Mouse (Mus musculus): ENCODE results near the gene Rbm19. TPM values are rescaled to one million over a fixed set of nuclear protein-coding genes. Genes with fewer than 3 reads are reported as not detected.

Rbm19 gene
- polyA plus RNA-seq, 1 experiment from 2014 or later = 15.6 TPM

DNA sequence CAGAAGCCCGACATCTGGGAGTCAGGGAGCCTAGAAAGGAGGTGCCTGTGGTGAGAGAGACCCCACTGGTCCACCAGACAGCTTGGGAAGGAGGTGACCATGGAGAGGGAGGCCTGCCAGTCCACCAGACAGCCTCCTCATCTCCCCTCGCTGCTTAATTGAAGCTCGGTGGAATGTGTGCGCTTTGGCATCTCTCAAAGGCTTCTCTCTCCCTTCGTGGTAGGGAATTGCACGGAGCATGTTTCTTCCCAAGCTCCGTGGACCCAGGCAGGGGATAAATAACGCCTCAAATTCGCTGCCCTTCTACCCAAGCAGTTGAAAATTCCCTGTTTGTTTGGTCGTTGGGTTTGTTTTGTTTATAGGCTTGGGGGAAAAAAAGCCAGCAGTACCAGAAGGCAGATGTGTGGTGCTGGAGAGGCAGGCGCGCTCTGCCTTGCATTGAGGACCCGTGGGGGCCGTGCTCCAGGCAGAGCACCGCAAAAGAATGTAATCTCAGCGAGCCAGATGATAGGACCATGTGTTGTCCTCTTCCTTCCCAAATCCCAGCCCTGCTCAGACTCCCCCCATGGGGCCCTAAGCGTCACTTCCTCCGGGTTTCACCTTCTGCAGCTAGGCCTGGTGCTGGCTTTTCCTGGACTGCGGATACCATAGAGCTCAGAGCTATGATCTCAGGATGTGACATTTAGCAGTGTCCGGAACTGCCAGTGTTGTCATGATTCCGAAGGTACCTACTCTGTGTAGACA, 40.1 kb downstream of the Rbm19 start:
- Histone ChIP-seq H3K4me3 (ENCODE audit: control insufficient read depth in 1 of 2, insufficient read depth in 1 of 2, low read depth in 1 of 2, low read length in 2 of 2) (no peak overlapping the region), H3K4me2 (ENCODE audit: low read length) (peak overlapping the region; percentile 8; the same call in 1 of the 2 replicates), H3K9me3 (ENCODE audit: control insufficient read depth, low read length) (no peaks in the 10 kb centered on the region), H3K27ac (replicated peaks in 1 of 2; ENCODE audit: control insufficient read depth in 1 of 2, insufficient read depth in 1 of 2, low read depth in 2 of 2, low read length in 2 of 2) (0 out of 4 replicates have a peak overlapping the region, but pooled peaks of 1 of the 2 experiments have one; percentile 14), H3K9ac (ENCODE audit: low read length) (no peak overlapping the region), H3K4me1 (ENCODE audit: control insufficient read depth in 2 of 2, insufficient read depth in 2 of 2, low read length in 2 of 2) (peaks cover 10 to 15% of the 10 kb centered on the region in 2 experiments; a peak in 3 of 4 replicates), H3K36me3 (ENCODE audit: control insufficient read depth, insufficient read depth, low read length) (0 out of 2 replicates have a peak, but pooled peaks cover 14% of the 10 kb centered on the region), H3K27me3 (ENCODE audit: control insufficient read depth, insufficient read depth, low read length) (no peaks in the 10 kb centered on the region)
- WGBS = 44% methylated on average over 21 of the region's 21 CpGs
- ATAC-seq (ENCODE audit: insufficient number of reproducible peaks, insufficient read depth, low FRiP score, low read depth) = peak; percentile 56

DNA sequence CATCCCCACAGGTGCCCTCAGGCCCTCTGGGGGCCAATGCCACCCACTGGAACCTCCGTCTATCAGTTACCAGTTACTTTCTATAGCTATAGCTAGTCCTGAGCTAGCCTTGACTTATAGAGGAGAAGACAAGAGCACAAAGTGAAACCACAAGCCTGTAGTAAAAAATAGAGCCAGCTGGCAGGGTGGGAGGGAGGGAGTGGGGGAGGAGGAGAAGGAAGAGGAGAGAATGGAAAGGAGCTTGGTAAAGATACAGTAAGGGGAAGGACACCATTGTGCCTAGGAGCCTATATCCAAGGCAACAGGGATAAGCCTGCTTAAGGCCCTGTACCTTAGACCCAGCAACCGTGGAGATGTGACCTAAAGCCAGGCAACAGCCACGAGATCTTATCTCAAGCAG, 40.9 kb downstream of the Rbm19 start:
- Histone ChIP-seq H3K27ac (replicated peaks in 1 of 2; ENCODE audit: control insufficient read depth in 1 of 2, insufficient read depth in 1 of 2, low read depth in 2 of 2, low read length in 2 of 2) (0 out of 4 replicates have a peak overlapping the region, but pooled peaks of 1 of the 2 experiments have one; percentile 6), H3K9me3 (ENCODE audit: control insufficient read depth, low read length) (no peaks in the 10 kb centered on the region), H3K4me3 (ENCODE audit: control insufficient read depth in 1 of 2, insufficient read depth in 1 of 2, low read depth in 1 of 2, low read length in 2 of 2) (no peak overlapping the region)

DNA sequence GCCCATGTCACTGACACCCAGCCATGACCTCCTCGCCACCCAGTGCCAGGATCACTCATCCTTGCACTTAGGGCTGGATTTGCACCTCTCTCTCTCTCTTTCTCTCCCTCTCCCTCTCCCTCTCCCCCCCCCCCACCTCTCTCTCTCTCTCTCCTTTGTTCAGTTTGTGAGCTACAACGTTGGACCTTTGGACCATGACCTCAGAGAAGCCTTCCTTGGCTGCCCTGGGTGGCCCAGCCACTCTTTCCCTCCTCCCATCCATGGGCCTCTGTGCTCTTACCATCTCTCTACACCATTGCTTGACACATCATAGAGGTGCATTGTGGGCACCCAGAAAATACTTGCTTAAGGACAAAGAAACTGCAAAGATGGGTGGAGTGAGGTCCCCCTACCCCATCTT, 42.2 kb downstream of the Rbm19 start:
- no peak overlapping the region for H3K27ac ChIP-seq (replicated peaks in 1 of 2; ENCODE audit: control insufficient read depth in 1 of 2, insufficient read depth in 1 of 2, low read depth in 2 of 2, low read length in 2 of 2)

More for the DNA sequence above, 40.9 kb downstream of the Rbm19 start:
- H3K4me1 ChIP-seq (ENCODE audit: control insufficient read depth in 2 of 2, insufficient read depth in 2 of 2, low read length in 2 of 2) = peaks cover 10 to 15% of the 10 kb centered on the region in 2 experiments; a peak in 3 of 4 replicates
- 66% methylated on average over 3 of the region's 3 CpGs for WGBS
- no peak for ATAC-seq (ENCODE audit: insufficient number of reproducible peaks, insufficient read depth, low FRiP score, low read depth)
- no peaks in the 10 kb centered on the region for H3K27me3 ChIP-seq (ENCODE audit: control insufficient read depth, insufficient read depth, low read length)
- 0 out of 2 replicates have a peak, but pooled peaks cover 7% of the 10 kb centered on the region for H3K36me3 ChIP-seq (ENCODE audit: control insufficient read depth, insufficient read depth, low read length)
- no peak overlapping the region for H3K9ac ChIP-seq (ENCODE audit: low read length)
- peak overlapping the region; percentile 8; the same call in 1 of the 2 replicates for H3K4me2 ChIP-seq (ENCODE audit: low read length)

GRCm38 (mm10) chr5:120160923-120161658, 44.8 kb downstream of the Rbm19 start:
- H3K4me2 ChIP-seq (ENCODE audit: low read length) = no peak overlapping the region
- no peak overlapping the region for H3K27ac ChIP-seq (replicated peaks in 1 of 2; ENCODE audit: control insufficient read depth in 1 of 2, insufficient read depth in 1 of 2, low read depth in 2 of 2, low read length in 2 of 2)
- no peaks in the 10 kb centered on the region for H3K27me3 ChIP-seq (ENCODE audit: control insufficient read depth, insufficient read depth, low read length)
- no peaks in the 10 kb centered on the region for H3K36me3 ChIP-seq (ENCODE audit: control insufficient read depth, insufficient read depth, low read length)
- no peak overlapping the region for H3K9ac ChIP-seq (ENCODE audit: low read length)
- H3K9me3 ChIP-seq (ENCODE audit: control insufficient read depth, low read length) = no peaks in the 10 kb centered on the region
- H3K4me1 ChIP-seq (ENCODE audit: control insufficient read depth in 2 of 2, insufficient read depth in 2 of 2, low read length in 2 of 2) = peaks cover 8 to 14% of the 10 kb centered on the region in 2 experiments; a peak in 3 of 4 replicates
- H3K4me3 ChIP-seq (ENCODE audit: control insufficient read depth in 1 of 2, insufficient read depth in 1 of 2, low read depth in 1 of 2, low read length in 2 of 2) = no peak overlapping the region
- 89% methylated on average over 8 of the region's 8 CpGs for WGBS
- no peak for ATAC-seq (ENCODE audit: insufficient number of reproducible peaks, insufficient read depth, low FRiP score, low read depth)

More for the DNA sequence above, 42.2 kb downstream of the Rbm19 start:
- no peak overlapping the region for H3K9ac ChIP-seq (ENCODE audit: low read length)
- H3K27me3 ChIP-seq (ENCODE audit: control insufficient read depth, insufficient read depth, low read length) = no peaks in the 10 kb centered on the region
- H3K9me3 ChIP-seq (ENCODE audit: control insufficient read depth, low read length) = no peaks in the 10 kb centered on the region
- no peak overlapping the region for H3K4me3 ChIP-seq (ENCODE audit: control insufficient read depth in 1 of 2, insufficient read depth in 1 of 2, low read depth in 1 of 2, low read length in 2 of 2)
- no peak overlapping the region for H3K4me2 ChIP-seq (ENCODE audit: low read length)
- whole genome bisulfite sequencing = 71% methylated on average over 2 of the region's 2 CpGs
- ATAC-seq (ENCODE audit: insufficient number of reproducible peaks, insufficient read depth, low FRiP score, low read depth) = no peak
- H3K4me1 ChIP-seq (ENCODE audit: control insufficient read depth in 2 of 2, insufficient read depth in 2 of 2, low read length in 2 of 2) = peaks cover 10 to 15% of the 10 kb centered on the region in 2 experiments; a peak in 3 of 4 replicates
- H3K36me3 ChIP-seq (ENCODE audit: control insufficient read depth, insufficient read depth, low read length) = no peaks in the 10 kb centered on the region

GRCm38 (mm10) chr5:120162689-120163088, 46.4 kb downstream of the Rbm19 start:
- Histone ChIP-seq H3K27me3 (ENCODE audit: control insufficient read depth, insufficient read depth, low read length) (no peaks in the 10 kb centered on the region), H3K27ac (replicated peaks in 1 of 2; ENCODE audit: control insufficient read depth in 1 of 2, insufficient read depth in 1 of 2, low read depth in 2 of 2, low read length in 2 of 2) (no peak overlapping the region), H3K4me2 (ENCODE audit: low read length) (no peak overlapping the region), H3K9ac (ENCODE audit: low read length) (no peak overlapping the region), H3K36me3 (ENCODE audit: control insufficient read depth, insufficient read depth, low read length) (no peaks in the 10 kb centered on the region), H3K4me1 (ENCODE audit: control insufficient read depth in 2 of 2, insufficient read depth in 2 of 2, low read length in 2 of 2) (0 out of 4 replicates have a peak, but pooled peaks cover 2 to 5% of the 10 kb centered on the region in 2 experiments), H3K4me3 (ENCODE audit: control insufficient read depth in 1 of 2, insufficient read depth in 1 of 2, low read depth in 1 of 2, low read length in 2 of 2) (no peak overlapping the region), H3K9me3 (ENCODE audit: control insufficient read depth, low read length) (no peaks in the 10 kb centered on the region)
- WGBS = 94% methylated on average over 10 of the region's 10 CpGs
- ATAC-seq (ENCODE audit: insufficient number of reproducible peaks, insufficient read depth, low FRiP score, low read depth) = no peak

- Histone ChIP-seq H3K9ac (ENCODE audit: low read length) (no peak overlapping the region), H3K4me2 (ENCODE audit: low read length) (no peak overlapping the region), H3K27ac (replicated peaks in 1 of 2; ENCODE audit: control insufficient read depth in 1 of 2, insufficient read depth in 1 of 2, low read depth in 2 of 2, low read length in 2 of 2) (no peak overlapping the region), H3K9me3 (ENCODE audit: control insufficient read depth, low read length) (no peaks in the 10 kb centered on the region), H3K36me3 (ENCODE audit: control insufficient read depth, insufficient read depth, low read length) (no peaks in the 10 kb centered on the region), H3K4me1 (ENCODE audit: control insufficient read depth in 2 of 2, insufficient read depth in 2 of 2, low read length in 2 of 2) (0 out of 4 replicates have a peak, but pooled peaks cover 2 to 5% of the 10 kb centered on the region in 2 experiments), H3K27me3 (ENCODE audit: control insufficient read depth, insufficient read depth, low read length) (no peaks in the 10 kb centered on the region), H3K4me3 (ENCODE audit: control insufficient read depth in 1 of 2, insufficient read depth in 1 of 2, low read depth in 1 of 2, low read length in 2 of 2) (no peak overlapping the region)
- WGBS = 76% methylated on average over 6 of the region's 6 CpGs
- ATAC-seq (ENCODE audit: insufficient number of reproducible peaks, insufficient read depth, low FRiP score, low read depth) = no peak
Observed at GRCm38 (mm10) chr5:120163428-120163827, 47.2 kb downstream of the Rbm19 start.

- Histone ChIP-seq H3K9me3 (ENCODE audit: control insufficient read depth, low read length) (no peaks in the 10 kb centered on the region), H3K27me3 (ENCODE audit: control insufficient read depth, insufficient read depth, low read length) (no peaks in the 10 kb centered on the region), H3K4me1 (ENCODE audit: control insufficient read depth in 2 of 2, insufficient read depth in 2 of 2, low read length in 2 of 2) (no peaks in the 10 kb centered on the region), H3K4me2 (ENCODE audit: low read length) (no peak overlapping the region), H3K9ac (ENCODE audit: low read length) (no peak overlapping the region), H3K27ac (replicated peaks in 1 of 2; ENCODE audit: control insufficient read depth in 1 of 2, insufficient read depth in 1 of 2, low read depth in 2 of 2, low read length in 2 of 2) (no peak overlapping the region), H3K36me3 (ENCODE audit: control insufficient read depth, insufficient read depth, low read length) (no peaks in the 10 kb centered on the region), H3K4me3 (ENCODE audit: control insufficient read depth in 1 of 2, insufficient read depth in 1 of 2, low read depth in 1 of 2, low read length in 2 of 2) (no peak overlapping the region)
- ATAC-seq (ENCODE audit: insufficient number of reproducible peaks, insufficient read depth, low FRiP score, low read depth) = no peak
- 79% methylated on average over 11 of the region's 11 CpGs for WGBS
Observed at GRCm38 (mm10) chr5:120164450-120164849, 48.2 kb downstream of the Rbm19 start.
